Mouse (Mus musculus) hindbrain, embryonic 11.5 days (tissue): ENCODE results near the gene Tnfsf13b. TPM values are rescaled to one million over a fixed set of nuclear protein-coding genes. Genes with fewer than 3 reads are reported as not detected.

ENCODE experiments used
- ATAC-seq: fragments of 200-750 bp; cut with Nextera tagmentation; 2 replicates; pipeline ENCODE4 v1.8.0; 2017; ENCODE audit warnings: mild to moderate bottlenecking, moderate TSS enrichment, moderate library complexity; ENCODE audit not compliant: low FRiP score
- DNase-seq: peaks from one replicate; pipeline ENCODE4 v3.0.0-alpha.2; 2015; ENCODE audit warnings: low spot score
- H3K27ac ChIP-seq: fragments of 300-500 bp; sonication (generic); 2 replicates; pipeline ENCODE4 v1.5.1; 2014; ENCODE audit warnings: mild to moderate bottlenecking, low read depth, low read length
- H3K27me3 ChIP-seq: fragments of 300-500 bp; sonication (generic); 2 replicates; pipeline ENCODE4 v1.6.1; 2014; ENCODE audit warnings: mild to moderate bottlenecking, low read length, moderate library complexity, mixed read lengths; ENCODE audit not compliant: control insufficient read depth, insufficient read depth
- H3K36me3 ChIP-seq: fragments of 300-500 bp; sonication (generic); 2 replicates; pipeline ENCODE4 v1.6.1; 2014; ENCODE audit warnings: mild to moderate bottlenecking, low read length, moderate library complexity, mixed read lengths; ENCODE audit not compliant: control insufficient read depth, insufficient read depth
- H3K4me1 ChIP-seq: fragments of 300-500 bp; sonication (generic); replicated peaks from 2 replicates; pipeline ENCODE4 v1.6.1; 2014; ENCODE audit warnings: low read length, mixed read lengths; ENCODE audit not compliant: control insufficient read depth, insufficient read depth
- H3K4me2 ChIP-seq: fragments of 300-500 bp; sonication (generic); replicated peaks from 2 replicates; pipeline ENCODE4 v1.6.1; 2014; ENCODE audit warnings: mild to moderate bottlenecking, low read depth, low read length
- H3K4me3 ChIP-seq: fragments of 300-500 bp; sonication (generic); 2 replicates; pipeline ENCODE4 v1.5.1; 2014; ENCODE audit warnings: low read depth, low read length
- H3K9ac ChIP-seq: fragments of 300-500 bp; sonication (generic); 2 replicates; pipeline ENCODE4 v1.6.1; 2014; ENCODE audit warnings: low read depth, low read length
- H3K9me3 ChIP-seq: fragments of 300-500 bp; sonication (generic); 2 replicates; pipeline ENCODE4 v1.6.1; 2016; ENCODE audit warnings: low read length; ENCODE audit not compliant: control insufficient read depth
- WGBS: fragments of 180-500 bp; shearing (Covaris S2); extraction: QIAGEN DNeasy Blood & Tissue Kit; methylation state at CpG from one replicate; pipeline ENCODE4 v1.1.7; 2014; 5-methylcytosine and 5-hydroxymethylcytosine counted together
- polyA plus RNA-seq: library from polyadenylated mRNA; unstranded; fragments of >200 nt; fragmentation: Nextera tagmentation; extraction: Ambion mirVana; gene quantifications from 2 replicates; pipeline ENCODE4 v1.2.1, GENCODE M21; 2014

Gene Tnfsf13b
- polyA plus RNA-seq, 1 experiment from 2014 or later = 0.36 TPM

DNA sequence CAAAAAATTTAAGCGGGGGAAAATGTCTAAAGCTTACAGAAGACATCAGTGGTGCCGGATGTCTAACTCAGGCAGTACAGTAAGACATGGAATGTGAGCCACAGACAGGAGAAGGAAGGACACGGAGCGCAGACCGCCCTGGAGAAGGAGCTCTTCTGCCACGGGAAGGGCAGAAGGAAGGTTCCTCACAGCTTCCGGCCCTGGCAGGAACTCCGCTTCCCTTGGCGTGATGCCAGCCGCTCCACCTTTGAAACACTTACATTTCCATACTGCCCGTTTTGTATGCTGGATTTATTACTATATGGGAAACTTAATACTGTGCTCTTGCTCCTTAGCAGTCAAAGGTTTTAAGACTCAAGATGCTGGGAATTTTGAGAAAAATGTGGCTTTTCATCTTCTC lies 60.6 kb downstream of the Tnfsf13b start:
- no peak for ATAC-seq
- no peaks in the 10 kb centered on the region for H3K27me3 ChIP-seq
- 89% methylated on average over 11 of the region's 11 CpGs for WGBS
- no peak overlapping the region for H3K4me2 ChIP-seq
- no peak overlapping the region for H3K4me3 ChIP-seq
- no peak overlapping the region for H3K27ac ChIP-seq
- H3K4me1 ChIP-seq = no peaks in the 10 kb centered on the region
- H3K9me3 ChIP-seq = no peaks in the 10 kb centered on the region
- no peak for DNase-seq
- no peaks in the 10 kb centered on the region for H3K36me3 ChIP-seq
- H3K9ac ChIP-seq = no peak overlapping the region

DNA sequence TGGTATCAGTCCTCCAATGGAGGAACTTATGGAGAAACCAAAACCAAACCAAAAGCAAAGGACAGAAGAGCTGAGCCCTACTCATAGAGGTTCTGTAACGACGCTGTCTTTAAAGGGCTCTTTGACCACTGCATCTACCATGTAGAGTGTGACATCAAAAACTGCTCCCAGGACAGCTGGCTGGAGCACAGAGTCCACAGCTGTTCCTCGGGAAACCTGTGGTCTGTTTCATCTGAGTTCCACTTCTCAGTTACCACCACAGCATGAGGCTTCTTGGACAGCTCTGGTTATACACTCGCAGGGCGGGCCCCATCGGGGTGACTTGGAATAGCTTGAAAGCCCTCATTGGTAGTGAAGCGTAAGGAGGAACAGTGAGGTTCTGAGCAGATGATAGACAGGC lies 61.5 kb downstream of the Tnfsf13b start:
- H3K4me1 ChIP-seq = no peaks in the 10 kb centered on the region
- H3K27ac ChIP-seq = no peak overlapping the region
- H3K4me3 ChIP-seq = no peak overlapping the region
- no peak overlapping the region for H3K9ac ChIP-seq
- 90% methylated on average over 7 of the region's 7 CpGs for WGBS
- no peak for DNase-seq
- H3K36me3 ChIP-seq = no peaks in the 10 kb centered on the region
- no peak for ATAC-seq
- H3K4me2 ChIP-seq = no peak overlapping the region
- no peaks in the 10 kb centered on the region for H3K9me3 ChIP-seq
- no peaks in the 10 kb centered on the region for H3K27me3 ChIP-seq

DNA sequence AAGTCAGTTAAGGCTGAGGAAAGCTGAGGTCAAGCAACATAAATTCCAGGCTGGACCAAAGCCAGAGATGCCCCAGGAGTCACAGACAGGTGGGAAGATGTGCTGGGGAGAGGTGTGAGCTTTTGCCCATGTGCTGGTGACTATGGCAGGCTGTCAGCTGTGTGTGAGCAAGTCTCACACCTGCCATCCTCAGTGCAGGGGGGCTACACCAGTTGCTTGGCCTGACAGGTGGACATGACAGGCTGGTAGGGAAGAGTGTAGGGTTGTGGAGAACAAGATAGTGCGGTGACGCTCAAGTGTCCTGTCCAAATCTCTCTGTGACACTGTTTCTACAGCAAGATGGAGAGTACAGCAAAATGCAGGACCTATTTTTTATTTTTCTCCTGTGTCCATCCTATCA lies 66.1 kb downstream of the Tnfsf13b start:
- Histone ChIP-seq H3K9me3 (no peaks in the 10 kb centered on the region), H3K36me3 (no peaks in the 10 kb centered on the region), H3K4me2 (no peak overlapping the region), H3K4me3 (no peak overlapping the region), H3K4me1 (no peaks in the 10 kb centered on the region), H3K27me3 (no peaks in the 10 kb centered on the region), H3K27ac (no peak overlapping the region), H3K9ac (no peak overlapping the region)
- ATAC-seq (no peak), DNase-seq (no peak)
- 91% methylated on average over 2 of the region's 2 CpGs for whole genome bisulfite sequencing

Other genes starting within 250 kb of the Tnfsf13b start
- 4.8 and 7.1 TPM in 2 replicates for gene Fam155a, start 235.3 kb upstream of the Tnfsf13b start, polyA plus RNA-seq
- gene Gm10217, start 142.2 kb upstream of the Tnfsf13b start, polyA plus RNA-seq = not detected in 2 replicates
- 10.6 and 11.4 TPM in 2 replicates for gene Lig4, start 28.8 kb upstream of the Tnfsf13b start, polyA plus RNA-seq
- 19.8 and 21.0 TPM in 2 replicates for gene Abhd13, start 28.8 kb upstream of the Tnfsf13b start, polyA plus RNA-seq
- 2.1 and 5.5 TPM in 2 replicates for gene Myo16, start 147.4 kb downstream of the Tnfsf13b start, polyA plus RNA-seq